Mouse (Mus musculus): ENCODE results near the gene Tox3.

Tox3 gene

DNA sequence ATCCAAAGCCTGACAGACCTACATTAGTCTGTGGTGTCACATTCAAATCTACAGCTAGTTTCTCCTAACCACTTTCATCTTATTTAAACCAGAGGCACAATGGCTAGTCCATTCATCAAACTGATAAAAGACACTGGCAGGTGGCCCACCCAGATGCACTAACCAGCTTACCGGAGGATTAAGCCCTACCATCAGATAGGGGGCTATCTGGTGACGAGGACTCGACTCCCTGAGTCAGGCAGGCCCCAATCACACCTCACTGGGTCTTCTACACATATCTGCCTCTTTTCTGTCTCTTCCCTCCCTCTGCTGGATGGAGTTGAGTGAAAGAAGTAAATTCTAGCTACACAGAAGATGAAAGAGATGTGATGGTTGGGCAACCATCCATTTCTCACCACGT lies 24.3 kb downstream of the Tox3 start:
- no peak for DNase-seq

DNA sequence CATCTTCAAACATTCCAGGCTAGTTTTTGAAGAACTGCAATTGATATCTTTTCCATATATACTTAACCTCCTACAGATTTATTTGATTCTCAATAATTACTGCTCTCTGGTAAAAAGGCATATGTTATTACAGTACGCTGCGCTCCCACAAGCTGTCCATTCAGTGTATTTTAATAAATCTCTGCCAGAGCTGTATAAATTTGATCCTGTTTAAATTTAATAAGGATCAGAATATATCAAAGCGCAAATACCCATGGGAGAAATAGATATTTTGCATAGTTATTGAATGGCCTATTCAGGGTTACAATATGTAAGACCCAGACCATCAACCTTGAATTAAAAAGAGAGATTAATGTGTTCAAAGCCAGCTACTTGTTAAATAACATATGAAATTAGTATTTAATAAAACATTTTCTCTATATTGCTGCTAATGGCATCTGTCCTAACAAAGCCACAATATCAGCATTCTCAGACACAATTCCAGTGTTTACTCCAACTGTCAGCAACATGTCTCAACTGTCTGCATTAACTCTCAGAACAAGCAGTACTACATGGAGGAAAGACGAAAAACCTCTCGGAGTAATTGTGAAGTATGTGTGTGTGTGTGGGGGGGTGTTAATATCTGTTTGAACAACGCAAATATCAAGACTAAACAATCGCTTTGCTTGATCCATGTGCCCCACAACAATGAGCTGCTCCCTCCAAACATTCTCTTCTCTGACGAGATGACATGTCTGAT lies 25.3 kb downstream of the Tox3 start:
- no peak for DNase-seq

DNA sequence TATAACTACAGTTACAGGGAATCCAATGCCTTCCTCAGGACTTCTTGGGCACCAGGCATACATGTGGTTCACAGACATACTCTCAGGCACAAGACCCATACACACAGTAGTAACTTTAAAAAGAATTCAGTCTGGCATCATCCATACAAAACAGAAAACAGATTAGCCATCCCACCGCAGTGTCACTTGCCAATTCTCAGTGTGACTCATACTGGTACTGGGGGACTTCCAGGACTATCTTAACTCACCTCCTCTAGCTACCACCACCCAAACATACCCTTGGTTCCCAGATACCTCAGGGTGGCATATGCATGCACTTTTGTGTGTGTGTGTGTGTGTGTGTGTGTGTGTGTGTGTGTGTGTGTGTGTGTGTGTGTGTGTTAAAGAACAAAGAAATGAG lies 26.9 kb downstream of the Tox3 start:
- DNase-seq = no peak

DNA sequence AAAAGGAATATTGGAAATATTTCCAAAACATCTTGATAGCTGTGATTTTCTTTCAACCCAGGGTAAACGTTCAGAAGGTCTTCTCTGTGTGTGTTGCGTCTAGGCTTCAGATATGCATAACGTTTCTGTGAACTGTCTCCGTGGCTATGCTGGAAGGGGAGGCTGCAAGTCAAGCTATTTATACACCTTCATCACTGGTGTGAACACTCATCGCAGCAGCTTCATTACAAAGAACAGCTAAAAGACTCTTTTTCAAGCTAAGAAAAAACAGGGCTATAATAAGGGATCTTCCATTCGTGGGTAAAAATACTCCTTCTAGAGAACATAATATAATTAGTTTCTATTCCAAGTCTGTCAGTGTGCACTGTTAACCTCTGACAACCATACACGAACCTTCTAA lies 33.8 kb downstream of the Tox3 start:
- no peak for DNase-seq

DNA sequence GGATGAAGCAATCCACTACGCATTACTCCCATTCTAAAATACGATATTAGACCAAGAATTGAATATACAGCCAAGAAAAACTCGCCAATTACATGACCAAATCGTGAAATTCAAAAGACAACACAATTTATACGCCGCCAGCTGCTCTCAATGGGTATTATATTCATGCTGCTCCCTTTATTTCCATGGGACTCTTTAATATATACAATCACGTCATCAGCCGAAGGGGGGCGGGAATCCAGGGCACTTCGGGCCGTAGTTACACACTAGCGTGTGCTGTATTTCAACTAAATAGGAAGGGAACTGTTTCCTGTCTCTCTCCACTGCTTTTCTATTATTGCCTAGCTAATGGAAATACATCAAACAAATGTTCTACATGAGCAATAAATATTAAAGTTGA lies 45.2 kb downstream of the Tox3 start:
- no peak for DNase-seq

DNA sequence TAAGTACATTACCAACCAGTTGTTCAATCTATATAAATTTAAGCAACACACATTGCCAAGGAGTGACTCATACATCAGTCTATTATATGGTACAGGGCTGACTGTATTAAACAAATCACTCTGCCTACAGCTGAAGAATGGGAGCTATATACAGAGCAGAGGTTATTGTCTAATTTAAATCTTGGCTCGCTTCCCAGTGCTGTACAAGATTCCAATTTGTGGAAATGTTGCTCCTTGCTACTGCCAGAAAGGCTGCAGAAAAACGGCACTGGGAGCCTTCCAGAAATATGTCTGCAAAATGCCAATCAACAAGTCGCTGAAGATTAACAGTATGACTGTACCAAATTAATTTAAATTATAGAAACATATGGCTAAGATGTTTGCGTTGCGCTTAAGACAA lies 45.9 kb downstream of the Tox3 start:
- DNase-seq = no peak

DNA sequence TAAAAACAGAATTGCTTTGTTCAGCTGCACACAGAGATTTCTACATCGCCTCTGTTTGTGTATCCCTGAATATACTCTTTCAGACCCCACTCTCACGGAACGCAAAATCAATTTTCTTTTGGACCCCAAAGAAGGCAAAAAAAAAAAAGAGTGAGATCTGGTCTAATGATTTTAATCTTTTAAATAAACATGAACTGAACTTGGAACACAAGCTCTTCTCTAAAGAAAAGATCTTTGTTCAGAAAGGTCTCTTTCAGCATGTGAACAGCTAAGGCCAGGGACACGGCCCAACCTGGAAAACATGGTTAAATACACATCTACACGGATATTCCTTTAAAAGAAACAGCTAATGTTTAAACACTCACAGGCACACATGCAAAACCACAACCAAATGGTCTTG lies 46.6 kb downstream of the Tox3 start:
- DNase-seq = no peak

DNA sequence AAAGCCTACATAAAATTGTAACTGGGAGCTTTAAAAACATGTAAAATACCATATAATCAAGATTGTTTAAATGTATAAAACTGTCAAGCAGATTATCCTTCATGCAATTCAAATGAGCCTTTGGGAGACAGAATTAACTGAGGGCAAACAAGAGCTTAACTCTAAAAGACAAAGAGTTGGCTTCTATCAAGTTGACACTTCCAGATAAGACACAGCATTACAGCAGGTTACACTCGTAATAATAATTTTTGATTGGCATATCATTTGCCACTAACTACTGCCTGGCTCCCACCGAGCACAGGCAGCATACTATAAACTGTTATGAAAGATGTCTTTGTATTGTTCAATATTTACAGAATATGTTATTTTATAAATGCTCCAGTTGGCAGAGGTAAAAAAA lies 47.2 kb downstream of the Tox3 start:
- no peak for DNase-seq

DNA sequence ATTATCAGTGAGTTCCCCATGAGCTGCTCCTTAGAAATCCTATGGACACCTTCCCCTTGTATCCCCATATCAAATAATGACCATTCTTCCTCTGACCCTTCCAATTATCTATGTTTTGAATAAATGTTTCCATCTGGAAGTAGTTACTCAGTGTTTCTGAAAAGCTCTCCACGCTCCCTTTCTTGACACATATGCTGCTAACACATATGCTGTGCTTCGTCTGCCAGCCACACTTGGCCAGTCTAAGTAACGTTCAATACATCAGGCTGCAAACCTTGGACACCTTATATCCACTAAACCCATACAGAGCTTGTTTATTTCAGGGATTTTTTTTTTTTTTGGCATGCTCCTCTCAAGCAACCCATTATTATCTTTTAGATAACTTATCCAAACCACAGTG lies 54.1 kb downstream of the Tox3 start:
- DNase-seq = no peak

DNA sequence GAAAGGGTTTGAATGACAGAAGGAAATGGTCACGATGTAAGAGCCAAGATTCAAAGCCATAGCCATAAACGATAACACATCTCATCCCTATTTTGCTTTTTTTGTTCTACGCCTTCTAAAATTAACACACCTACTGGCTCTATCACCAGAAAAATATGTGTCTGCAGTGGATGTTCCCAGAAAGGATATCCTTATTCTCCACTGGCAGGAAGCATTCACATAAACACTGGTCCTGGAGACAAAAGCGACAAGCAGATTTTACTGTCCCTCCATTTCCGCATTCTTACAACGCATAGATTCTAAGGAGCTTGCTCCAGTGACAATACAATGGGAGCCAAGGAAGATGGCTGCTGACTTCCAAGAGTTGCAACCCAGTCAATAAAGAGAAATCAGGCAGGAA lies 57.3 kb downstream of the Tox3 start:
- no peak for DNase-seq

DNA sequence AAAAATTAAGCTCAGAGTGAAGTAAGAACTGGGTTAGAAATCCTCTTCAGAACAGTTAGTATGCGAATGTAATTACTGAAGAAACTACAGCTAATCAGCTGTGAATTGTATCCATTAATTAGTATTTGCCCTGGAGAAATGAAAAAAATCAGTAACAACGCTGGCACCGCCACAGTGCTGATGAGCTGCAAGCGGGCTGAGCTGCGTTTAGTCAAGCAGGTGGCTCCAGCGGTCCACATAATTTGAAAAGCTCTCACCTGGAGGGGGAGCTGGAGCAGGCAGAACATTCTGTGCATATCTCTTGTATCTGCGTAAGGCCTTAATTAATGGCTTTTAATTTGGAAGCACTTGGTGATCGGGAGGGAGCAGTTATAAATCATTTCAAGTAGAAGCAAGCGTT lies 71.4 kb downstream of the Tox3 start:
- no peak for DNase-seq

DNA sequence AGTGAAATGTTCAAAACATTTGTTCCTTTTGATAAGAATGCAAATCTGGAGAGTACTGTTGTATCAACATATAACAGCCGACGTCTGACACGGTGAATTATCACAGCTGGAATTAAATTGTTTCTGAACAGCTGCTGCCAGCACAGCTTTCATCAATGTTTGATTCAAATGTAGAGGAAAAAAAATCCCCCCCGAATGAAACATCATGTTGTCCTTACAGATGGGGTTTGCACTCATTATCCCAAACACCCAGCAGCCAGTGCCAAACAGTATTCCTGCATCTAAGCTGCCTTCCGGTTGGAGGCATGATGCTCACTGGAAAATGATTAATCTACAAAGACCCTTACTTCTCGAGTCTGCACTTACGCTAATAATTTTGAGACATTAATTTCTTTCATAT lies 75.0 kb downstream of the Tox3 start:
- no peak for DNase-seq

DNA sequence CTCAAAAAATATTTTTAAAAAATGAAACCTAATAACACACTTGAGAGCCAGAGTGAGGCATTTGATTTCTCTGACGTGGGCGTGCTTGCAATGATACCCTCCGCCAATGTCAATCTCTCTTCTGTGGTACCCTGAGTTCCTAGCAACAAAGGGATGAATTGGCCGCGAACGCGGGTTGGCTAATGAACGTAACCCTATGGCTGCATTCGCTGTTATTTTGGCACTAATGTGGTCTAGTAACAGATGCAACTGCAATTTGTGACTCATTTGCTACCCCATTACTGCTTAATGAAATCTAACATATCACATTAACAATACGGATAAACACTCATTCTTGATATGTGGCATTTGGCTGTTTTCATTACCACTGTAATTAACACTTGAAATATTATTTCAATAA lies 76.2 kb downstream of the Tox3 start:
- no peak for DNase-seq

DNA sequence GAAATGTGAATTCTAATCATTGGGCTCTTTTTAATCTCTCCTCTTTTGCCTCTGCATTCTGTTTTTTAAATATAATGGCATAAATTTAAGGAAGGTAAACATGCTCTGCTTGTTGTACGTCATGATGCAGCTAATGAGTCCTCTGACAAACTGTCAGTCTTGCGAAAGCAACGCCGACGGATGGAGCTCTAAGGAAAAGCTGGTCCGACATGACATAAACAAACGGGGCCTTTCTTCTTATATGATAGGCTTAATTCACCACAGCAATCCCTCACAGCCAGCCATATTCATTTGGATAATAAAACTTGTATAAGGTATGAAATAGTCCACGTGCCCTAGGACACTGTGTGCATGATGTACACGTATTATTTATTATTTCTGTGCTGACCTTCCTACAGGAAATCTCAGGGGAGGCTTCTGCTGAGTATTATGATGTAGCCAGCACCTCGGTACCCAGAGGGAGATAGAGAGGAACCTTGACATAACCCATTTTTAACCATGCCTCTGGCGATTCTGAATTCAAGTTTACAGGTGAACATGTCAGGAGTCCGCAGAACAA lies 80.4 kb downstream of the Tox3 start:
- no peak for DNase-seq

DNA sequence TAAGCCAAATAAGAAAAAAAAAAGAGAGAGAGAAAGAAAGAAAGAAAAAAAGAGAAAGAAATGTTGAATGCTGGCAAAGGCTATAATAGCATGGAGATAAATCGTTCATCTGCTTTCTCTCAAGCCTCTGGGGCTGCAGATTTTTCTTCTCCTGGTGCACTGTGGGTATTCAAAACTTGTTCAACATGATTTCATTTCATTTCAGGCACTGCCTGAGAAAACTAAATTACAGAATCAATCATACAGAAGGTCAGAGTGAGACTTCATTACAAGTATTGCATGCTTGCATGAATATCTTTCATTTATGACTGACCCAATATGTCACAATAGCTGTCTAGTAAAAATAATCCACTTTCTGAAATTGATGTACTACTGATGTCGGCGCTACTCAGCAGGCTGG lies 81.2 kb downstream of the Tox3 start:
- no peak for DNase-seq

DNA sequence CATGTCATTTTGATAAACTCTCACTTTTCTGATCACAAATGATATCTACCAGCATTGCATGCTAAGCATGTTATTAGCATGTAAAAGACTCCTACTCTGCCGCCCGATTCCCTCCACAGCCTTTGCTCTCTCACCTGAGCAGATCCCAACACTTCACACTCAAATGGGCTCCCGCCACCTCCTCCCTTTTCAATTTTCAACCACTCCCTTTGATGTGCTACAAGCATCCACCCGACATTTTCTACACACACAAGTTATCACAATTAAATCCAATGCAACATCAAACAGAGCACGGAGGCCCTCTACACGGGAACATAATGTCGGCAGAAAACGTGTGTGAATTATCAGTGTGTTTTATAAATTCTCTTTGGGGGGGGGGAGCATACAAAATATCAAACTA lies 81.9 kb downstream of the Tox3 start:
- no peak for DNase-seq

DNA sequence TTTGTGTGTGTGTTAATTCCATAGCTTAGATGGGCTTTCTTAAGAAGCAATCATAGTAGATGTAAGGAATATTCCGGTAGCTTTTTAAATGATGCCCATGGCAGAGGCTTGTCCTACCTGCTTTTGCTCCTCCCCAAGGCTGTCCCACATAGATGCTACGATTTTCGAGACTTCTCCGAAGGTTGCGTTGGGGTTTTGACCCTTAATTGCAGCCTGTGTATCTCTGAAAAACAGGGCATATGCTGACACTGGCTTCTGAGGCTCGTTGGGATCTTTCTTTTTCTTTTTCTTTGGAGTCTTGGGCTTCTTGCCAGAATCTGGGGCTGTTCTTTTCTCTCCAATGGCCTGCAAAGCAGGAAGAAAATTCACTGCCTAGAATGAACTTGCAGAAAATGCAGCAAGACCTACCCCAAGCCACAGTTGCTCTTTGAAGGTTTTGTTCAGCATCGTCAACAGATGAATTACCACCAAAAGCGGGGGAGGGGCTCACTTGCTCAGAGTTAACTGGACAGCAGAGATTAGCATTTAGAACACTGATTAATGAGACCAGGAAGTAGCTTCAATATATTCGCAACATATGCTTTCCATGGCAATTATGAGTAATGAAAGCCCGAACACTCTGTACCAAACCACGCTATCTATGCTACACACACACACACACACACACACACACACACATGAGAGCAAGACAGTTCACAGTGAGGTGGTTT lies 93.8 kb downstream of the Tox3 start:
- no peak for DNase-seq

DNA sequence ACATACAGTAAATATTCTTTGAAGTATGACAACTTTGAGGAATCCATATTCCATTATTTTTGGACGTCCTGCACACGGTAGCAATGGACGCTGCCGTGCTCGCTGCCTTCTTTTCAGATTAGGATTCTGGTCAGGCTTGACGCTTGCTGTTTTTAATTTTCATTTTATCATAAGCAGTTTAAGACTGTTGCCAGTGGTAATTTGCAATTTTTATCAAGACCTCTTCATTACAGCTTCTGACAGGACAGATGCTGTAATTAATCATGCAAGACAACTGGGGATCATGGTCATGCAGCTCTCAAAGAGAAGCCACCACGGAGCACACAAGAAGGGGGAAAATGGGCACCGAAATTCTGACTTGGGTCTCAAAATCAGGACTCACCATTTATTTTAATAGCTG lies 101.8 kb downstream of the Tox3 start:
- no peak for DNase-seq

DNA sequence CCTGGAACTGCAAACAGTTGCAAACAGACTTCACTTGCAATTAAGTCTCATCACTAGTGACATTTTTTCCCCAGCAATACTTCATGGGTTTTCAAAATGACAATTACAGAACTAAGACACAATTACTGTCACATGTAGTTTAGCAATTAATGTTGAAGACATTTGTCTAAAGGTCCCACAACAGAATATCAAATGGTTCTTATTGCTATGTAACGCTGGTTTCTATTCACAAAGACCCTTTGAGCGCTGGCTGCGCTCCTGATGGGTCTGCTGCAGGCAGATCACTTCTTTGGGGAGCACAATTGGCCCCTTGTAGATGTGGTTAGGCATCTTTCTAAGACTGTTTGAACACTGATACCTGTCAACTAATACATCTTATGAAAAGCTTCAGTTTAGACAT lies 102.3 kb downstream of the Tox3 start:
- DNase-seq = no peak

DNA sequence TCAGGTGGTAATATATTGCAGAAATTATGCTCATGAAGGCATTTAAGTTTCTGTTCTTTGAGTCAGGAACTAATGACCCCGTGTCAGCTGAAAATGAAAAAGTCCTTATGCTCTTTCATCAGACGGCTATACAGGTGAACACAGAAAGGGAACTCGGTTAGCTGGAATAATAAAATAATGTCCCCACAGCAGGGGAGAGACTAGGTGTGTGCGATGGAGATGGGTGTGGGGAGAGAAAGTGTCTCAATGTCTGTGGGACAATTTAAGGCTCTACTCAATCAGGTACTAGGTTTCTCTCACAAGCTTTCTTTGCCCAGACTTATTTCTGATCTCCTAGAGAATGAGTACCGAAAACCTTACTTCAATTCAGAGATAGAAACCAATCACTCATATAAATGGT lies 103.0 kb downstream of the Tox3 start:
- no peak for DNase-seq

DNA sequence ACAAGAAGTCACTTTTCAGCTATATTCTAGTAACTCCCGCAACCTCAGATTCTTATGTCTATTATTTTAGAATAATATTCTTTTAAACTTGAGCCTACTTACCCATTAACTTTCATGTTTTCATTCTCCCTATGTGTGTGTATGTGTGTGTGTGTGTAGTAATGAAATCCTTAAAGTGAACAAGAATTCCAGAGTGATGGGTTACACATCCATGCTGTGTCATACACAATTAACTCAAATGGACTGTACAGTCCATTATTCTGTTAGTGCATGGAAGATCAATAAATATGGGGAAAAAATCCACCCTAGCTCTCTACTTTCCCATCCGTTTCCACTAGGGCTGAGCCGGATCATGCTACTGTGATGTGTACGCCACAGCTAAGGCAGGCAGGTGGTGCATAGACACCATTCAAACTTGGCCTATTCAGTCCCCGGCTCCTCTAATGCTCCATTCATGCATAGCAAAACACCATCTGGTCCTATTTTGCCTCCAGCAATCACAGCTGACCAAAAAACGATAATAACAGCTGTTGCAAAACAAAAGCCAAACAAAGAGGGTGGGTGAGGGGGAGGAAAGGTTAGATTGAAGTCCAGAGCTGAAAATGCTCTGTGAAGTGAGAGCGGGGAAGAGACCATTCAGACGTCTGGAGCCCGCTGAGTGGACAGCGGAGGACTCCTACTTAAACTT lies 103.5 kb downstream of the Tox3 start:
- DNase-seq = no peak

DNA sequence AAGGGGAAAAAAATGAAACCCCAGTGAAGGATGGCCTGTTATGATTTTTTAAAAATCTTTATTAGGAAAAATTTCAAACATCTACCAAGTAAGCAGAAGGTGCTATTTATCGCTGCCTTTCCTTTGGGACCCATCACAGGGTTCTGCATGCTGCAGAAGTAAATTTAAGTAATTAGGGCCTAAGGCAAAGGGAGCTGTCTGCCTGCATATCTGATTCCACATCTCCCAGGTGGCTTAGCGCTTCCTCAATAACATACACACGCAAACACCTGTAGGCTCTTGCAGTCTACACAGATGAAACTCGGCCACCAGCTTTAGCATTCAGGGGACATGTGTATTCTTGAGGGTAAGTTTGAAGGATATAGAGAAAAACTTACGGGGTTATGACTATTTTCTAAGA lies 104.2 kb downstream of the Tox3 start:
- no peak for DNase-seq

DNA sequence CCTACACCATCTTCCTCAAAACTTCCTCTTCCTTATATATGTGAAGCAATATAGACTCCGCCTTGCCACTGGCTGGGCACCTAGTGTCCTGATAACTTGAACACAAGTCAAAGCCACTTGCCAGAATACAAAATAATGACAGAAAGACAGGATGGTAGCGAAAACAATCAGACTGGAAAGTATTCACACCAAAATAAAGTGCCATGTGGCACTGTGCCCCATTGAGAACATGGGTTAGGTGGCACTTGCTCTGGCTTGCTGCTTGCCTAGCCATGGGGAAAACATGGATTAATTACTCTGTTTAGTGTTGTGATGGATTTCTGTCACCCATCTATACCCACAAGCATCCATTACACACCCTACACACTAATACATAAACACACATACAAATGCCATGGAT lies 105.8 kb downstream of the Tox3 start:
- no peak for DNase-seq

DNA sequence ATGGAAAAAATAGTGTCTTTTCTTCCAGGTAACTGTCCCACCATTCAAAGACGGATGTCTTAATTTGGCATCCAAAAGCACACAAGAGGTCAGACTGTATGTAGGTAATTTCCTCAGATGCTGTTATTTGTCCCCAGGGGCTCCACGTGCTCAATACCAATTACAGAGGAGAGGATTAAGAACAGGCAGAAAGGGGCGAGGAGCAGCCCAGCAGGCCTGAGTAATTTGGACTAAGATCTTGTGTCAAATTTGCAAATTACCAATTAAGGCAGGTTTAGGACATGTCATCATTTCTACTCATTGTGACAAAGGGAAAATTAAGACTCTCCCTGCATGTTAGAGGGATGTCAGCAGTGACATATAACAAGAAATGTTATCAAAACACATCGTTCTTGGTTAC lies 106.7 kb downstream of the Tox3 start:
- DNase-seq = no peak
